Mouse (Mus musculus) heart, embryonic 12.5 days (tissue): ENCODE measurements around the gene Fer. TPM values are rescaled to one million over a fixed set of nuclear protein-coding genes. Genes with fewer than 3 reads are reported as not detected.

ENCODE experiments used
- ATAC-seq: fragments of 200-750 bp; cut with Nextera tagmentation; 2 replicates; pipeline ENCODE4 v1.8.0; 2017; ENCODE audit warnings: moderate TSS enrichment, moderate library complexity; ENCODE audit not compliant: insufficient number of reproducible peaks, low FRiP score
- H3K27ac ChIP-seq: fragments of 300-500 bp; sonication (generic); 2 replicates; pipeline ENCODE4 v1.5.1; 2016; ENCODE audit warnings: mild to moderate bottlenecking, moderate library complexity; ENCODE audit not compliant: poor library complexity, severe bottlenecking
- H3K27me3 ChIP-seq: fragments of 300-500 bp; sonication (generic); replicated peaks from 2 replicates; pipeline ENCODE4 v1.6.1; 2016; ENCODE audit warnings: mild to moderate bottlenecking, moderate library complexity
- H3K36me3 ChIP-seq: fragments of 300-500 bp; sonication (generic); 2 replicates; pipeline ENCODE4 v1.6.1; 2016; ENCODE audit warnings: mild to moderate bottlenecking, moderate library complexity
- H3K4me1 ChIP-seq: fragments of 300-500 bp; sonication (generic); replicated peaks from 2 replicates; pipeline ENCODE4 v1.6.1; 2016; ENCODE audit warnings: mild to moderate bottlenecking
- H3K4me2 ChIP-seq: fragments of 300-500 bp; sonication (generic); 2 replicates; pipeline ENCODE4 v1.6.1; 2016; ENCODE audit warnings: mild to moderate bottlenecking, moderate library complexity
- H3K4me3 ChIP-seq: fragments of 300-500 bp; sonication (generic); 2 replicates; pipeline ENCODE4 v1.5.1; 2016; ENCODE audit warnings: mild to moderate bottlenecking
- H3K9ac ChIP-seq: fragments of 300-500 bp; sonication (generic); 2 replicates; pipeline ENCODE4 v1.6.1; 2016; ENCODE audit warnings: mild to moderate bottlenecking, moderate library complexity
- H3K9me3 ChIP-seq: fragments of 300-500 bp; sonication (generic); replicated peaks from 2 replicates; pipeline ENCODE4 v1.6.1; 2016; ENCODE audit warnings: mild to moderate bottlenecking, moderate library complexity
- WGBS: fragments of 180-500 bp; shearing (Covaris S2); methylation state at CpG from one replicate; pipeline ENCODE4 v1.1.7; 2016; 5-methylcytosine and 5-hydroxymethylcytosine counted together
- polyA plus RNA-seq: library from polyadenylated mRNA; unstranded; fragments of >200 nt; fragmentation: Nextera tagmentation; extraction: Ambion mirVana; gene quantifications from 2 replicates; pipeline ENCODE4 v1.2.1, GENCODE M21; 2016

Gene Fer
- polyA plus RNA-seq, 1 experiment from 2014 or later: 27.7 TPM

- peaks cover 18% of the 10 kb centered on the region for H3K4me1 ChIP-seq
- no peaks in the 10 kb centered on the region for H3K36me3 ChIP-seq
- H3K27ac ChIP-seq: peak overlapping the region; percentile 72; the same call in 1 of the 2 replicates
- H3K27me3 ChIP-seq: no peaks in the 10 kb centered on the region
- H3K4me3 ChIP-seq: peak overlapping the region; percentile 88
- peak; percentile 81 for ATAC-seq
- H3K9ac ChIP-seq: peak overlapping the region; percentile 89
- peak overlapping the region; percentile 82 for H3K4me2 ChIP-seq
- 0% methylated on average over 47 of the region's 48 CpGs for WGBS
- no peaks in the 10 kb centered on the region for H3K9me3 ChIP-seq
Observed at GRCm38 (mm10) chr17:63864171-63864571, 1.3 kb downstream of the Fer start.

- Histone ChIP-seq H3K4me1 (no peaks in the 10 kb centered on the region), H3K36me3 (no peaks in the 10 kb centered on the region), H3K9me3 (no peaks in the 10 kb centered on the region), H3K27me3 (no peaks in the 10 kb centered on the region), H3K4me2 (no peak overlapping the region), H3K4me3 (no peak overlapping the region), H3K27ac (no peak overlapping the region), H3K9ac (no peak overlapping the region)
- no peak for ATAC-seq
- 91% methylated on average over 7 of the region's 7 CpGs for WGBS
Observed at GRCm38 (mm10) chr17:63871773-63872172, 8.9 kb downstream of the Fer start.

GRCm38 (mm10) chr17:63878889-63879288, 16.0 kb downstream of the Fer start:
- H3K4me3 ChIP-seq: no peak overlapping the region
- H3K9me3 ChIP-seq: no peaks in the 10 kb centered on the region
- H3K36me3 ChIP-seq: no peaks in the 10 kb centered on the region
- H3K9ac ChIP-seq: no peak overlapping the region
- H3K4me2 ChIP-seq: no peak overlapping the region
- no peaks in the 10 kb centered on the region for H3K27me3 ChIP-seq
- no peak for ATAC-seq
- no peak overlapping the region for H3K27ac ChIP-seq
- WGBS: 88% methylated on average over 4 of the region's 4 CpGs
- no peaks in the 10 kb centered on the region for H3K4me1 ChIP-seq

- H3K4me3 ChIP-seq: no peak overlapping the region
- no peaks in the 10 kb centered on the region for H3K27me3 ChIP-seq
- ATAC-seq: no peak
- WGBS: 77% methylated on average over 4 of the region's 4 CpGs
- H3K27ac ChIP-seq: no peak overlapping the region
- H3K4me1 ChIP-seq: no peaks in the 10 kb centered on the region
- H3K9ac ChIP-seq: no peak overlapping the region
- H3K36me3 ChIP-seq: no peaks in the 10 kb centered on the region
- no peak overlapping the region for H3K4me2 ChIP-seq
- H3K9me3 ChIP-seq: no peaks in the 10 kb centered on the region
Observed at GRCm38 (mm10) chr17:63880009-63880408, 17.1 kb downstream of the Fer start.

GRCm38 (mm10) chr17:63886988-63887387, 24.1 kb downstream of the Fer start:
- Histone ChIP-seq H3K9ac (no peak overlapping the region), H3K4me2 (no peak overlapping the region), H3K27ac (no peak overlapping the region), H3K4me3 (no peak overlapping the region), H3K4me1 (no peaks in the 10 kb centered on the region), H3K9me3 (no peaks in the 10 kb centered on the region), H3K36me3 (no peaks in the 10 kb centered on the region), H3K27me3 (no peaks in the 10 kb centered on the region)
- ATAC-seq: no peak
- WGBS: 91% methylated on average over 2 of the region's 2 CpGs

- Histone ChIP-seq H3K4me3 (no peak overlapping the region), H3K4me2 (no peak overlapping the region), H3K36me3 (no peaks in the 10 kb centered on the region), H3K9me3 (no peaks in the 10 kb centered on the region), H3K27me3 (no peaks in the 10 kb centered on the region), H3K4me1 (no peaks in the 10 kb centered on the region), H3K27ac (no peak overlapping the region), H3K9ac (no peak overlapping the region)
- ATAC-seq: no peak
Observed at GRCm38 (mm10) chr17:63890611-63891010, 27.7 kb downstream of the Fer start.

GRCm38 (mm10) chr17:63895829-63896228, 33.0 kb downstream of the Fer start:
- no peaks in the 10 kb centered on the region; the same call in 1 of the 2 replicates for H3K36me3 ChIP-seq
- no peak for ATAC-seq
- 51% methylated on average over 3 of the region's 3 CpGs for WGBS
- H3K9ac ChIP-seq: no peak overlapping the region
- no peak overlapping the region for H3K4me3 ChIP-seq
- peaks cover 8% of the 10 kb centered on the region; the same call in 1 of the 2 replicates for H3K4me1 ChIP-seq
- H3K27ac ChIP-seq: no peak overlapping the region
- no peaks in the 10 kb centered on the region for H3K9me3 ChIP-seq
- no peaks in the 10 kb centered on the region for H3K27me3 ChIP-seq
- no peak overlapping the region for H3K4me2 ChIP-seq

- Histone ChIP-seq H3K9me3 (no peaks in the 10 kb centered on the region), H3K36me3 (no peaks in the 10 kb centered on the region; the same call in 1 of the 2 replicates), H3K4me1 (peaks cover 8% of the 10 kb centered on the region; the same call in 1 of the 2 replicates), H3K27me3 (no peaks in the 10 kb centered on the region), H3K27ac (no peak overlapping the region), H3K9ac (no peak overlapping the region), H3K4me3 (no peak overlapping the region), H3K4me2 (no peak overlapping the region)
- 88% methylated on average over 7 of the region's 7 CpGs for WGBS
- ATAC-seq: no peak
Observed at GRCm38 (mm10) chr17:63897050-63897449, 34.2 kb downstream of the Fer start.

GRCm38 (mm10) chr17:63909297-63909696, 46.4 kb downstream of the Fer start:
- H3K9ac ChIP-seq: no peak overlapping the region
- no peak overlapping the region for H3K27ac ChIP-seq
- H3K4me1 ChIP-seq: no peaks in the 10 kb centered on the region
- no peak for ATAC-seq
- H3K4me3 ChIP-seq: no peak overlapping the region
- WGBS: 94% methylated on average over 4 of the region's 4 CpGs
- H3K9me3 ChIP-seq: no peaks in the 10 kb centered on the region
- H3K27me3 ChIP-seq: no peaks in the 10 kb centered on the region
- no peak overlapping the region for H3K4me2 ChIP-seq
- peaks cover 8% of the 10 kb centered on the region; the same call in 1 of the 2 replicates for H3K36me3 ChIP-seq

- H3K4me1 ChIP-seq: peaks cover 17% of the 10 kb centered on the region
- H3K4me3 ChIP-seq: no peak overlapping the region
- H3K9ac ChIP-seq: no peak overlapping the region
- no peaks in the 10 kb centered on the region for H3K27me3 ChIP-seq
- no peak overlapping the region for H3K4me2 ChIP-seq
- no peak overlapping the region for H3K27ac ChIP-seq
- H3K9me3 ChIP-seq: no peaks in the 10 kb centered on the region
- no peaks in the 10 kb centered on the region for H3K36me3 ChIP-seq
- 60% methylated on average over 6 of the region's 6 CpGs for WGBS
- no peak for ATAC-seq
Observed at GRCm38 (mm10) chr17:63921601-63922203, 58.8 kb downstream of the Fer start.

- no peak for ATAC-seq
- Histone ChIP-seq H3K27ac (no peak overlapping the region), H3K36me3 (no peaks in the 10 kb centered on the region), H3K9me3 (no peaks in the 10 kb centered on the region), H3K4me2 (no peak overlapping the region), H3K27me3 (no peaks in the 10 kb centered on the region), H3K4me3 (no peak overlapping the region), H3K9ac (no peak overlapping the region), H3K4me1 (peaks cover 17% of the 10 kb centered on the region)
- WGBS: 34% methylated on average over 3 of the region's 3 CpGs
Observed at GRCm38 (mm10) chr17:63925581-63925980, 62.7 kb downstream of the Fer start.

GRCm38 (mm10) chr17:63930634-63931033, 67.8 kb downstream of the Fer start:
- no peak overlapping the region for H3K4me3 ChIP-seq
- ATAC-seq: no peak
- peaks cover 12% of the 10 kb centered on the region for H3K36me3 ChIP-seq
- H3K4me1 ChIP-seq: peaks cover 2% of the 10 kb centered on the region
- H3K27ac ChIP-seq: no peak overlapping the region
- WGBS: 63% methylated on average over 4 of the region's 4 CpGs
- H3K4me2 ChIP-seq: no peak overlapping the region
- no peaks in the 10 kb centered on the region for H3K9me3 ChIP-seq
- H3K9ac ChIP-seq: no peak overlapping the region
- H3K27me3 ChIP-seq: no peaks in the 10 kb centered on the region
